Mouse (Mus musculus) left cerebral cortex, adult 8-10 months (tissue): Measurements from ENCODE around the gene Tma7. TPM values are rescaled to one million over a fixed set of nuclear protein-coding genes. Genes with fewer than 3 reads are reported as not detected.

Experiments
- DNase-seq, 2 experiments: peaks; one replicate each; pipeline ENCODE4 v3.0.0; 2022; ENCODE audit warnings: low spot score in 2 of 2
- total RNA-seq, 4 experiments: library from RNA; stranded (reverse); gene quantifications; 2 replicates each; pipeline ENCODE4 v1.2.4; 2022

Gene Tma7
- total RNA-seq, result 100 to 1,000 TPM; 291 to 329 (median 323) TPM

- DNase-seq, result peak; percentile 79 to 90
Observed at GRCm38 (mm10) chr9:109082124-109082800, at the start of gene Tma7, which contains the start of gene Ccdc51. Tma7 (minus strand) TSS chr9:109082587. Ccdc51 (plus strand) TSS chr9:109082493.

- DNase-seq, result no peak
Observed at GRCm38 (mm10) chr9:109130076-109130475, 47.7 kb upstream of the Tma7 start.

- DNase-seq, result no peak
Observed at GRCm38 (mm10) chr9:109128211-109128610, 45.8 kb upstream of the Tma7 start.

GRCm38 (mm10) chr9:109127076-109127475, 44.7 kb upstream of the Tma7 start:
- no peak for DNase-seq

- DNase-seq, result no peak
Observed at GRCm38 (mm10) chr9:109125481-109125880, 43.1 kb upstream of the Tma7 start.

GRCm38 (mm10) chr9:109125043-109125442, 42.7 kb upstream of the Tma7 start:
- DNase-seq, result no peak

GRCm38 (mm10) chr9:109124164-109124563, 41.8 kb upstream of the Tma7 start:
- DNase-seq, result no peak

GRCm38 (mm10) chr9:109123266-109123665, 40.9 kb upstream of the Tma7 start:
- no peak for DNase-seq

GRCm38 (mm10) chr9:109122553-109123085, 40.2 kb upstream of the Tma7 start:
- DNase-seq, result no peak

GRCm38 (mm10) chr9:109120956-109121355, 38.6 kb upstream of the Tma7 start:
- no peak for DNase-seq

GRCm38 (mm10) chr9:109119571-109119970, 37.2 kb upstream of the Tma7 start:
- no peak for DNase-seq

- DNase-seq, result no peak
Observed at GRCm38 (mm10) chr9:109118106-109118505, 35.7 kb upstream of the Tma7 start.

- DNase-seq, result no peak
Observed at GRCm38 (mm10) chr9:109116205-109116604, 33.8 kb upstream of the Tma7 start.

GRCm38 (mm10) chr9:109114871-109115270, 32.5 kb upstream of the Tma7 start:
- DNase-seq, result no peak

- no peak for DNase-seq
Observed at GRCm38 (mm10) chr9:109114276-109114675, 31.9 kb upstream of the Tma7 start.

- no peak for DNase-seq
Observed at GRCm38 (mm10) chr9:109113331-109113730, 30.9 kb upstream of the Tma7 start.

GRCm38 (mm10) chr9:109111591-109111990, 29.2 kb upstream of the Tma7 start:
- DNase-seq, result no peak

- no peak for DNase-seq
Observed at GRCm38 (mm10) chr9:109111101-109111500, 28.7 kb upstream of the Tma7 start.

GRCm38 (mm10) chr9:109110240-109110639, 27.9 kb upstream of the Tma7 start:
- no peak for DNase-seq

- DNase-seq, result no peak
Observed at GRCm38 (mm10) chr9:109107341-109107740, 25.0 kb upstream of the Tma7 start.

- DNase-seq, result no peak
Observed at GRCm38 (mm10) chr9:109105648-109106047, 23.3 kb upstream of the Tma7 start.

- DNase-seq, result no peak
Observed at GRCm38 (mm10) chr9:109105011-109105410, 22.6 kb upstream of the Tma7 start.

- no peak for DNase-seq
Observed at GRCm38 (mm10) chr9:109104083-109104482, 21.7 kb upstream of the Tma7 start.
